ENCODE assay signal across 16 mouse cellular contexts in the genomic region with DNA sequence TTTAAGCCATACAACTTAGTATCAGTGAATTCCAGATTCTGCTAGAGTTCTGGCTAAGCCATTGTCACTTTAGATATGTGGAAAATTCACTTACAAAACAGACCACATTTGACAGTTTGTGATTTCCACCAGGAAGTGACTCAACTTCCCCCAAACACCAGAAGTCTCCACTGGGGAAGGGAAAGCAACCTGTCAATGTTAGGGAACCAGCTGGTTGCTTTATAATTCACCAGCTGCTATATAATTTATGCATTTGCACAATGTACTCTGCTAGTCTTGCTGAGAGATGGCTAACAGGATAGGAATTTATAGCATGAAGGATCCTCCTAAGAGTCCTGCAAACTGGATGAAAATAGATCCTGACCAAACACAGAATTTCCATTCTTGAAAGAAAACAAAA.
A peak's percentile ranks its signal among the peaks of the same experiment; 100 is the strongest.
DNase-seq lines count a peak whose midpoint lies in the region; ATAC-seq and TF ChIP-seq lines count a peak whose summit lies in the region.
"Had no signal": no experiment of that assay in that cellular context is flagged by ENCODE, and none has a peak within 500 bp of the region (broad histone marks: within the 10 kb centered on the region; RNA-seq: fewer than 3 reads in every experiment).

No protein-coding gene starts in this region.

- H3K9me3 ChIP-seq in forebrain, embryonic 14.5 days (replicated peaks; ENCODE audit: control insufficient read depth, low read length) = no peaks in the 10 kb centered on the region
- H3K9me3 ChIP-seq in forebrain, embryonic 16.5 days (ENCODE audit: control insufficient read depth, low read length) = no peaks in the 10 kb centered on the region
- no peaks in the 10 kb centered on the region for H3K9me3 ChIP-seq in liver, embryonic 14.5 days (ENCODE audit: control insufficient read depth, low read length)
- H3K9me3 ChIP-seq: embryonic facial prominence, embryonic 12.5 days; liver, embryonic 12.5 days; neural tube, embryonic 13.5 days had no signal

- no peak for TF ChIP-seq CTCF in liver, embryonic 14.5 days (IDR thresholded peaks at IDR 0.05; ENCODE audit: low read depth)

- ATAC-seq in forebrain, embryonic 14.5 days = no peak
- no peak; the same call in 1 of the 2 replicates for ATAC-seq in forebrain, embryonic 16.5 days
- no peak for ATAC-seq in liver, embryonic 14.5 days (ENCODE audit: insufficient read depth)
- ATAC-seq: liver, embryonic 12.5 days; midbrain, embryonic 16.5 days had no signal

- DNase-seq in forebrain, embryonic 14.5 days (ENCODE audit: low spot score) = peak; percentile 34
- DNase-seq in liver, embryonic 14.5 days (ENCODE audit: low read depth in 3 of 3, low spot score in 3 of 3) = no peak
- no peak for DNase-seq in liver
- peak; percentile 34 to 80 for DNase-seq in left cerebral cortex, postnatal 25 days (ENCODE audit: low spot score in 2 of 2)
- DNase-seq in thymus, postnatal 10 days (ENCODE audit: low spot score in 2 of 2) = no peak
- no peak for DNase-seq in kidney, postnatal 10 days
- DNase-seq: cerebellum, postnatal 25 days; kidney, adult 2 months; lung, postnatal 14 days; thymus, postnatal 14 days had no signal

- no peaks in the 10 kb centered on the region for H3K36me3 ChIP-seq in forebrain, embryonic 14.5 days (ENCODE audit: control insufficient read depth, insufficient read depth, low read length)
- no peaks in the 10 kb centered on the region for H3K36me3 ChIP-seq in forebrain, embryonic 16.5 days (ENCODE audit: control insufficient read depth, insufficient read depth)
- H3K36me3 ChIP-seq in liver, embryonic 14.5 days (replicated peaks; ENCODE audit: control insufficient read depth, insufficient read depth, low read depth) = no peaks in the 10 kb centered on the region
- H3K36me3 ChIP-seq: embryonic facial prominence, embryonic 12.5 days; liver, embryonic 12.5 days; neural tube, embryonic 13.5 days had no signal

- H3K27ac ChIP-seq in forebrain, embryonic 14.5 days (ENCODE audit: low read depth, low read length) = no peak overlapping the region
- no peak overlapping the region for H3K27ac ChIP-seq in forebrain, embryonic 16.5 days (ENCODE audit: low read length)
- no peak overlapping the region for H3K27ac ChIP-seq in liver, embryonic 14.5 days
- peak overlapping the region; percentile 67; the same call in 1 of the 2 replicates for H3K27ac ChIP-seq in brown adipose tissue, adult 24 weeks (replicated peaks; ENCODE audit: low read depth, low read length)
- H3K27ac ChIP-seq: embryonic facial prominence, embryonic 12.5 days; liver, embryonic 12.5 days; neural tube, embryonic 13.5 days had no signal

- intact Hi-C loops in left cerebral cortex, postnatal 25 days (cut with DNase I) = no loop called here

- H3K4me2 ChIP-seq in forebrain, embryonic 14.5 days (ENCODE audit: low read length) = no peak overlapping the region
- H3K4me2 ChIP-seq in forebrain, embryonic 16.5 days (ENCODE audit: low read length) = no peak overlapping the region
- no peak overlapping the region for H3K4me2 ChIP-seq in liver, embryonic 14.5 days (ENCODE audit: low read depth)
- H3K4me2 ChIP-seq: embryonic facial prominence, embryonic 12.5 days; liver, embryonic 12.5 days; neural tube, embryonic 13.5 days had no signal

- no peak overlapping the region for H3K4me3 ChIP-seq in forebrain, embryonic 14.5 days (ENCODE audit: low read depth, low read length)
- H3K4me3 ChIP-seq in forebrain, embryonic 16.5 days (replicated peaks; ENCODE audit: low read length) = no peak overlapping the region
- H3K4me3 ChIP-seq in liver, embryonic 14.5 days (ENCODE audit: insufficient read depth in 1 of 2, low read depth in 2 of 2, low read length in 2 of 2) = no peak overlapping the region
- no peak overlapping the region for H3K4me3 ChIP-seq in brown adipose tissue, adult 24 weeks (ENCODE audit: insufficient read depth, low read depth, low read length)
- H3K4me3 ChIP-seq: embryonic facial prominence, embryonic 12.5 days; liver, embryonic 12.5 days; neural tube, embryonic 13.5 days had no signal

- 0 out of 2 replicates have a peak, but pooled peaks have one; percentile 22 for TF ChIP-seq EP300 in liver, embryonic 14.5 days (IDR thresholded peaks at IDR 0.05; ENCODE audit: low read depth)

- H3K9ac ChIP-seq in forebrain, embryonic 14.5 days (ENCODE audit: low read length) = no peak overlapping the region
- H3K9ac ChIP-seq in forebrain, embryonic 16.5 days (replicated peaks; ENCODE audit: low read depth, low read length) = no peak overlapping the region
- H3K9ac ChIP-seq in liver, embryonic 14.5 days (replicated peaks) = no peak overlapping the region
- H3K9ac ChIP-seq: embryonic facial prominence, embryonic 12.5 days; liver, embryonic 12.5 days; neural tube, embryonic 13.5 days had no signal

- H3K4me1 ChIP-seq in forebrain, embryonic 14.5 days (ENCODE audit: control insufficient read depth, insufficient read depth, low read length) = no peaks in the 10 kb centered on the region
- H3K4me1 ChIP-seq in forebrain, embryonic 16.5 days (replicated peaks; ENCODE audit: control insufficient read depth, insufficient read depth, low read length) = no peaks in the 10 kb centered on the region
- H3K4me1 ChIP-seq in liver, embryonic 14.5 days (replicated peaks; ENCODE audit: control insufficient read depth in 2 of 2, insufficient read depth in 2 of 2, low read length in 1 of 2) = no peaks in the 10 kb centered on the region
- H3K4me1 ChIP-seq in brown adipose tissue, adult 24 weeks (ENCODE audit: control insufficient read depth, insufficient read depth, insufficient read length, low read length) = peaks cover 5% of the 10 kb centered on the region; the same call in 1 of the 2 replicates
- H3K4me1 ChIP-seq: embryonic facial prominence, embryonic 12.5 days; liver, embryonic 12.5 days; neural tube, embryonic 13.5 days had no signal

- no peaks in the 10 kb centered on the region for H3K27me3 ChIP-seq in forebrain, embryonic 14.5 days (replicated peaks; ENCODE audit: control insufficient read depth, insufficient read depth, low read length)
- no peaks in the 10 kb centered on the region for H3K27me3 ChIP-seq in forebrain, embryonic 16.5 days (replicated peaks; ENCODE audit: control insufficient read depth, insufficient read depth, low read length)
- no peaks in the 10 kb centered on the region for H3K27me3 ChIP-seq in liver, embryonic 14.5 days (ENCODE audit: control insufficient read depth, insufficient read depth, low read length)
- H3K27me3 ChIP-seq: embryonic facial prominence, embryonic 12.5 days; liver, embryonic 12.5 days; neural tube, embryonic 13.5 days had no signal

Comparison
In these comparisons a context has a peak if more than half of its experiments do, and no peak if none do; other contexts are left out.
1. DNase-seq: peak in forebrain, embryonic 14.5 days (single experiment) and left cerebral cortex, postnatal 25 days (2 of 2); none in liver, embryonic 14.5 days (0 of 3), liver (single experiment), thymus, postnatal 10 days (0 of 2) and kidney, postnatal 10 days (single experiment).